2 mouse cellular contexts compared by ENCODE assay signal in genomic region chr5:145249520-145249919, GRCm38 (mm10).
TF ChIP-seq lines count a peak whose summit lies in the region.

No protein-coding gene starts in this region.

TF ChIP-seq in CH12.LX, 34 proteins besides CTCF, POLR2A, EP300 and RAD21 (continued from another document):
- no peak for TF ChIP-seq UBTF (IDR thresholded peaks at IDR 0.05; ENCODE audit: low read depth, low read length)

TF ChIP-seq in ES-E14, 5 proteins besides CTCF, POLR2A, EP300 and RAD21 (continued from another document):
- peak; percentile 71 for TF ChIP-seq MAFK (IDR thresholded peaks at IDR 0.05; ENCODE audit: insufficient read depth, low read depth, low read length)
